Mouse (Mus musculus): Measurements from ENCODE around the gene Hpd.

- no peak for TF ChIP-seq CTCF (IDR thresholded peaks at IDR 0.05; ENCODE audit: low read depth)
- TF ChIP-seq EP300 (IDR thresholded peaks at IDR 0.05; ENCODE audit: low read depth) = no peak
These were observed 35.0 kb downstream of the Hpd start for GRCm38 (mm10) chr5:123147569-123147968.
